16 mouse cellular contexts compared by ENCODE assay signal in genomic region chr9:61528286-61528865, GRCm38 (mm10).
DNase-seq lines count a peak whose midpoint lies in the region; ATAC-seq and TF ChIP-seq lines count a peak whose summit lies in the region.
"Had no signal": no experiment of that assay in that cellular context is flagged by ENCODE, and none has a peak within 500 bp of the region (broad histone marks: within the 10 kb centered on the region; RNA-seq: fewer than 3 reads in every experiment).

No protein-coding gene starts in this region.

- H3K27me3 ChIP-seq in hindbrain, embryonic 13.5 days: peaks cover 27% of the 10 kb centered on the region; the same call in 1 of the 2 replicates
- no peaks in the 10 kb centered on the region for H3K27me3 ChIP-seq in midbrain, embryonic 14.5 days (ENCODE audit: control insufficient read depth, insufficient read depth, low read length)
- H3K27me3 ChIP-seq: embryonic facial prominence, embryonic 12.5 days had no signal

- intact Hi-C loops in left cerebral cortex, postnatal 14 days (cut with DNase I): loop anchor here (5.0 kb wide), 1 partner anchor 49 kb away; no protein-coding TSS in a partner anchor

- no peaks in the 10 kb centered on the region for H3K36me3 ChIP-seq in hindbrain, embryonic 13.5 days
- no peaks in the 10 kb centered on the region for H3K36me3 ChIP-seq in midbrain, embryonic 14.5 days (ENCODE audit: control insufficient read depth, insufficient read depth, low read length)
- H3K36me3 ChIP-seq: embryonic facial prominence, embryonic 12.5 days; G1E had no signal

- WGBS in hindbrain, embryonic 13.5 days: 25% methylated on average over 12 of the region's 12 CpGs
- 22% methylated on average over 12 of the region's 12 CpGs for WGBS in midbrain, embryonic 14.5 days

- H3K4me1 ChIP-seq in hindbrain, embryonic 13.5 days (replicated peaks): peaks cover 51% of the 10 kb centered on the region
- peaks cover 38% of the 10 kb centered on the region for H3K4me1 ChIP-seq in midbrain, embryonic 14.5 days (ENCODE audit: control insufficient read depth, insufficient read depth, low read length)

- H3K9ac ChIP-seq in hindbrain, embryonic 13.5 days: no peak overlapping the region
- H3K9ac ChIP-seq in midbrain, embryonic 14.5 days (replicated peaks; ENCODE audit: low read length): no peak overlapping the region
- H3K9ac ChIP-seq: embryonic facial prominence, embryonic 12.5 days; liver, embryonic 14.5 days had no signal

- H3K4me3 ChIP-seq in hindbrain, embryonic 13.5 days: no peak overlapping the region
- no peak overlapping the region for H3K4me3 ChIP-seq in midbrain, embryonic 14.5 days (replicated peaks; ENCODE audit: low read depth, low read length)
- H3K4me3 ChIP-seq: embryonic facial prominence, embryonic 12.5 days had no signal

- peak overlapping the region; percentile 1; the same call in 1 of the 2 replicates for H3K27ac ChIP-seq in hindbrain, embryonic 13.5 days
- no peak overlapping the region; the same call in 1 of the 2 replicates for H3K27ac ChIP-seq in midbrain, embryonic 14.5 days (replicated peaks; ENCODE audit: low read depth, low read length)
- H3K27ac ChIP-seq: embryonic facial prominence, embryonic 12.5 days; liver, embryonic 14.5 days had no signal

- peak; percentile 19; the same call in 1 of the 2 replicates for TF ChIP-seq CTCF in brain, embryonic 14.5 days (IDR thresholded peaks at IDR 0.05; ENCODE audit: borderline replicate concordance, extremely low read depth, insufficient read depth, insufficient read length)

- no peak overlapping the region for H3K4me2 ChIP-seq in hindbrain, embryonic 13.5 days
- no peak overlapping the region for H3K4me2 ChIP-seq in midbrain, embryonic 14.5 days (ENCODE audit: low read length)
- H3K4me2 ChIP-seq: embryonic facial prominence, embryonic 12.5 days; heart, embryonic 11.5 days had no signal

- ATAC-seq in hindbrain, embryonic 13.5 days (ENCODE audit: low FRiP score): no peak
- ATAC-seq in midbrain, embryonic 14.5 days (ENCODE audit: low FRiP score, low TSS enrichment): no peak
- ATAC-seq: CD4-positive, CD25-positive, alpha-beta regulatory T cell, adult 4 months had no signal

- TF ChIP-seq POLR2A in brain, embryonic 14.5 days (IDR thresholded peaks at IDR 0.05; ENCODE audit: borderline replicate concordance, extremely low read depth, insufficient read depth, insufficient read length, poor library complexity, severe bottlenecking): no peak

- DNase-seq in embryo, embryonic 10 days (ENCODE audit: low spot score): peak; percentile 44
- no peak for DNase-seq in embryo, embryonic 9.5 days (ENCODE audit: extremely low spot score)
- DNase-seq in brain, embryonic 14.5 days (ENCODE audit: low read depth): peak; percentile 78
- DNase-seq in midbrain, embryonic 14.5 days: peak; percentile 69
- DNase-seq in right cerebral cortex, adult 2 months (ENCODE audit: low spot score in 2 of 2): no peak
- no peak for DNase-seq in left cerebral cortex, postnatal 14 days (ENCODE audit: low spot score in 2 of 2)
- DNase-seq in kidney, postnatal 36 days: no peak
- DNase-seq: cerebellum, adult 9-11 months; right cerebral cortex, adult 18-20 months; spleen, adult 18-20 months had no signal

- H3K9me3 ChIP-seq in hindbrain, embryonic 13.5 days: no peaks in the 10 kb centered on the region
- no peaks in the 10 kb centered on the region for H3K9me3 ChIP-seq in midbrain, embryonic 14.5 days (ENCODE audit: control insufficient read depth, low read length)
- H3K9me3 ChIP-seq: embryonic facial prominence, embryonic 12.5 days; G1E had no signal

Comparison
In these comparisons a context has a peak if more than half of its experiments do, and no peak if none do; other contexts are left out.
1. DNase-seq: peak in embryo, embryonic 10 days (single experiment), brain, embryonic 14.5 days (single experiment) and midbrain, embryonic 14.5 days (single experiment); none in embryo, embryonic 9.5 days (single experiment), right cerebral cortex, adult 2 months (0 of 2), left cerebral cortex, postnatal 14 days (0 of 2) and kidney, postnatal 36 days (0 of 2).